Mouse (Mus musculus) lung, postnatal 0 days (tissue): ENCODE measurements around the gene Bet1l. TPM values are rescaled to one million over a fixed set of nuclear protein-coding genes. Genes with fewer than 3 reads are reported as not detected.
A peak's percentile ranks its signal among the peaks of the same experiment; 100 is the strongest.

Experiments used
- ATAC-seq: fragments of 200-750 bp; cut with Nextera tagmentation; 2 replicates; pipeline ENCODE4 v1.8.0; 2017; ENCODE audit warnings: moderate library complexity
- DNase-seq: peaks from one replicate; pipeline ENCODE4 v3.0.0-alpha.2; 2016; ENCODE audit warnings: low spot score
- H3K27ac ChIP-seq: fragments of 300-500 bp; sonication (generic); 2 replicates; pipeline ENCODE4 v1.5.1; 2014; ENCODE audit warnings: antibody characterized with exemption, mild to moderate bottlenecking, low read length, mixed read lengths
- H3K27me3 ChIP-seq: fragments of 300-500 bp; sonication (generic); replicated peaks from 2 replicates; pipeline ENCODE4 v1.6.1; 2014; ENCODE audit warnings: low read length, mixed read lengths; ENCODE audit not compliant: insufficient read depth
- H3K36me3 ChIP-seq: fragments of 300-500 bp; sonication (generic); 2 replicates; pipeline ENCODE4 v1.6.1; 2014; ENCODE audit warnings: low read length, mixed read lengths; ENCODE audit not compliant: insufficient read depth
- H3K4me1 ChIP-seq: fragments of 300-500 bp; sonication (generic); 2 replicates; pipeline ENCODE4 v1.6.1; 2014; ENCODE audit warnings: antibody characterized with exemption, low read depth, low read length, mixed read lengths; ENCODE audit not compliant: insufficient read depth
- H3K4me2 ChIP-seq: fragments of 300-500 bp; sonication (generic); replicated peaks from 2 replicates; pipeline ENCODE4 v1.6.1; 2014; ENCODE audit warnings: low read depth, mild to moderate bottlenecking, low read length, moderate library complexity, mixed read lengths
- H3K4me3 ChIP-seq: fragments of 300-500 bp; sonication (generic); 2 replicates; pipeline ENCODE4 v1.5.1; 2014; ENCODE audit warnings: low read depth, low read length
- H3K9ac ChIP-seq: fragments of 300-500 bp; sonication (generic); replicated peaks from 2 replicates; pipeline ENCODE4 v1.6.1; 2014; ENCODE audit warnings: low read depth, mild to moderate bottlenecking
- H3K9me3 ChIP-seq: fragments of 300-500 bp; sonication (generic); 2 replicates; pipeline ENCODE4 v1.6.1; 2016; ENCODE audit warnings: low read length, mixed read lengths
- CTCF ChIP-seq: IDR thresholded peaks from 2 replicates; pipeline ENCODE4 v1.5.1; 2016; ENCODE audit warnings: antibody characterized with exemption, mild to moderate bottlenecking
- EP300 ChIP-seq: IDR thresholded peaks from 2 replicates; pipeline ENCODE4 v1.6.1; 2016; ENCODE audit warnings: antibody characterized with exemption, mild to moderate bottlenecking, control low read depth
- WGBS: fragments of 180-500 bp; shearing (Covaris S2); extraction: QIAGEN DNeasy Blood & Tissue Kit; methylation state at CpG from one replicate; pipeline ENCODE4 v1.1.7; 2014; 5-methylcytosine and 5-hydroxymethylcytosine counted together
- polyA plus RNA-seq: library from polyadenylated mRNA; unstranded; fragments of >200 nt; fragmentation: Nextera tagmentation; extraction: Ambion mirVana; gene quantifications from 2 replicates; pipeline ENCODE4 v1.2.1, GENCODE M21; 2015

Bet1l gene
- polyA plus RNA-seq = 69.1 and 81.7 TPM in 2 replicates

- peak within 1 kb of the TSS; percentile 76 for H3K4me3 ChIP-seq
- no peaks in the 10 kb centered on the region for H3K9me3 ChIP-seq
- peaks cover 21% of the 10 kb centered on the region for H3K4me1 ChIP-seq
- ATAC-seq (peak; percentile 3), DNase-seq (no peak)
- WGBS = 27% methylated on average over 40 of the region's 40 CpGs
- H3K27ac ChIP-seq = peak within 1 kb of the TSS; percentile 98
- no peaks in the 10 kb centered on the region for H3K27me3 ChIP-seq
- TF ChIP-seq EP300 = no peak; the same call in 1 of the 2 replicates
- peak within 1 kb of the TSS; percentile 91 for H3K4me2 ChIP-seq
- peak within 1 kb of the TSS; percentile 91 for H3K9ac ChIP-seq
- H3K36me3 ChIP-seq = peaks cover 28% of the 10 kb centered on the region
These were observed at the start of gene Bet1l for GRCm38 (mm10) chr7:140857550-140858505. Bet1l (minus strand) TSS chr7:140857577.

GRCm38 (mm10) chr7:140907131-140907530, 49.8 kb upstream of the Bet1l start:
- DNase-seq = no peak

GRCm38 (mm10) chr7:140905642-140906081, 48.3 kb upstream of the Bet1l start:
- TF ChIP-seq CTCF (no peak), EP300 (no peak)
- 94% methylated on average over 2 of the region's 2 CpGs for WGBS
- ATAC-seq = no peak
- Histone ChIP-seq H3K4me2 (no peak overlapping the region), H3K36me3 (no peaks in the 10 kb centered on the region), H3K9me3 (no peaks in the 10 kb centered on the region), H3K4me3 (no peak overlapping the region), H3K27me3 (no peaks in the 10 kb centered on the region), H3K27ac (no peak overlapping the region), H3K9ac (no peak overlapping the region), H3K4me1 (no peaks in the 10 kb centered on the region)
- DNase-seq = no peak

More at GRCm38 (mm10) chr7:140907131-140907530, 49.8 kb upstream of the Bet1l start:
- TF ChIP-seq EP300 (no peak), CTCF (no peak)
- Histone ChIP-seq H3K27me3 (no peaks in the 10 kb centered on the region), H3K27ac (no peak overlapping the region), H3K36me3 (no peaks in the 10 kb centered on the region), H3K9ac (no peak overlapping the region), H3K4me3 (no peak overlapping the region), H3K4me2 (no peak overlapping the region), H3K9me3 (no peaks in the 10 kb centered on the region), H3K4me1 (no peaks in the 10 kb centered on the region)
- ATAC-seq = no peak
- WGBS = 73% methylated on average over 13 of the region's 13 CpGs

- TF ChIP-seq EP300 (no peak), CTCF (peak; percentile 95)
- Histone ChIP-seq H3K27ac (no peak overlapping the region), H3K4me2 (no peak overlapping the region), H3K9me3 (no peaks in the 10 kb centered on the region), H3K9ac (no peak overlapping the region), H3K36me3 (peaks cover 3% of the 10 kb centered on the region), H3K4me3 (no peak overlapping the region), H3K4me1 (no peaks in the 10 kb centered on the region), H3K27me3 (no peaks in the 10 kb centered on the region)
- WGBS = 19% methylated on average over 13 of the region's 13 CpGs
- DNase-seq = peak; percentile 69
- peak; percentile 62 for ATAC-seq
These were observed 45.8 kb upstream of the Bet1l start for GRCm38 (mm10) chr7:140903212-140903611.

GRCm38 (mm10) chr7:140902036-140902875, 44.9 kb upstream of the Bet1l start:
- peak; percentile 6 for DNase-seq
- TF ChIP-seq CTCF (no peak), EP300 (no peak)
- no peak overlapping the region for H3K27ac ChIP-seq
- H3K4me2 ChIP-seq = no peak overlapping the region
- H3K9ac ChIP-seq = no peak overlapping the region
- no peaks in the 10 kb centered on the region for H3K27me3 ChIP-seq
- no peak for ATAC-seq
- H3K4me3 ChIP-seq = no peak overlapping the region
- H3K36me3 ChIP-seq = peaks cover 11% of the 10 kb centered on the region
- 76% methylated on average over 15 of the region's 15 CpGs for WGBS
- H3K4me1 ChIP-seq = no peaks in the 10 kb centered on the region
- H3K9me3 ChIP-seq = no peaks in the 10 kb centered on the region

GRCm38 (mm10) chr7:140900220-140900619, 42.8 kb upstream of the Bet1l start, which contains the start of gene Cox8b:
Cox8b (minus strand) TSS chr7:140900446.
- Histone ChIP-seq H3K4me1 (no peaks in the 10 kb centered on the region), H3K9me3 (no peaks in the 10 kb centered on the region), H3K9ac (no peak within 1 kb of the TSS), H3K27me3 (no peaks in the 10 kb centered on the region), H3K4me2 (no peak within 1 kb of the TSS), H3K36me3 (peaks cover 20% of the 10 kb centered on the region), H3K4me3 (no peak within 1 kb of the TSS), H3K27ac (peak within 1 kb of the TSS; percentile 33; the same call in 1 of the 2 replicates)
- WGBS = 60% methylated on average over 10 of the region's 10 CpGs
- ATAC-seq (peak; percentile 29), DNase-seq (peak; percentile 38)
- TF ChIP-seq EP300 (no peak), CTCF (no peak)
